Mouse (Mus musculus): ENCODE measurements around the gene Plekha7.

DNA sequence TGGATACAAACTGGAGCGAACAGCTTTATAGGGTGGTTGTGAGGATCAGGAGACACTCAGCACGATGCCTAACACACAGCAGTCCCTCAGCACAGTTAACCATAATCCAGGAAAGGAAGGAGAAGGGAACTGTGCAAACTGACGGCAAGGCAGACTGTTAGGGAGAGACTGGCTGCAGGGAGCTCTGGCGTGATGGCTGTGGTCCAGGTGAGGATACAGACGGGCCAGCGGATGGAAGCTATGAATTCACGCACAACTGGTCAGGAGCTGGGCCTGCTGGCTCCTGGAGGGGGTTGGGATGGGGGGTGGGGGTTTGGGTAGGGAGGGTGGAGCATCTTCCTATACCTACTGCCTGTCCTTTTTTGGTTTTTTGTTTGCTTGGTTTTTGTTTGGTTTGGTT, 182.5 kb downstream of the Plekha7 start:
- no peak for TF ChIP-seq CTCF (IDR thresholded peaks at IDR 0.05; ENCODE audit: insufficient read depth, low read length)
- TF ChIP-seq POLR2A (IDR thresholded peaks at IDR 0.05; ENCODE audit: borderline replicate concordance, extremely low read depth, low read depth, low read length) = no peak

Measured in lung, adult 2 months (tissue).